Mouse (Mus musculus) layer of hippocampus, adult 9-11 months (tissue): ENCODE measurements around the gene Ptprd.

Experiments used
- DNase-seq: peaks from one replicate; pipeline ENCODE4 v3.0.0; 2022

Gene Ptprd

DNA sequence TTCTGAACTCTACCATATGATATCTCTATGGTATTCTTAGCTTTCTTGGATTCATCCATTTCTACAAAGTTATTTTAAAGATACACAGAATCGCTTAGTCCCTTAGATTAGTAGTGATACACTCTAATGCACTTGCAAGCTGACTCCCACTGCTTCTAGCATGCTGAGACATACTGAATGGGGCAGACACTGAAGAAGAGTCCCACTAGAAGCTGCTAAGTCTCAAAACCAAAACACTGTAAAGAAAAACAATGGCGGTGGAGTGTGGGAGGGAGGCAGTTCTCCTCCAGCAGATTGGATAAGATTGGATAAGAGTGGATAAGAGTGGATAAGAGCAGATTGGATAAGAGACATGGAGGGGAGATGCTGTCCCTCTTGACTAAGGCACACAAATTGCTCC, 2207.6 kb downstream of the Ptprd start:
- no peak for DNase-seq

GRCm38 (mm10) chr4:76000258-76000657, 2211.5 kb downstream of the Ptprd start:
- no peak for DNase-seq

GRCm38 (mm10) chr4:75995841-75996240, 2215.9 kb downstream of the Ptprd start:
- no peak for DNase-seq

DNA sequence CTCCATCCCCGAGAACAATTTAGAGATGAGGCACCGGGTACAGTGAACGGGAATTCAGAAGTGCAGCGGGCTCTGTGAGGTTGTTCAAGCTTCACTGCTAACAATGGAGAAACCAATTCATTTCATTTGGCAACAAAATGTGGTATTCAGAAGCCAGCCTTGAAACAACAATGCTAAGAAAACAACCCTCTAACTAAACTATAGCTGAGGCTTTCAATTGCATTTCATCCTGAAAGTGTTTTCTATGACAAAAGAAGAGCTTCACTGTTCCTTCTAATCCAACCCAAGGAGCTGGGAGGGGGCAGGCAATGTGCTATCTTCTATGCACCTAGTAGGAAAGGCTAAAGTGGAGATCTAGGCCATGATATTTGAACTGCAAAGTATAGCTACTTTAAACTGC, 2217.2 kb downstream of the Ptprd start:
- DNase-seq, result no peak

- no peak for DNase-seq
Observed at GRCm38 (mm10) chr4:75993092-75993491, 2218.7 kb downstream of the Ptprd start.

- DNase-seq, result no peak
Observed at GRCm38 (mm10) chr4:75991621-75992245, 2220.0 kb downstream of the Ptprd start.

DNA sequence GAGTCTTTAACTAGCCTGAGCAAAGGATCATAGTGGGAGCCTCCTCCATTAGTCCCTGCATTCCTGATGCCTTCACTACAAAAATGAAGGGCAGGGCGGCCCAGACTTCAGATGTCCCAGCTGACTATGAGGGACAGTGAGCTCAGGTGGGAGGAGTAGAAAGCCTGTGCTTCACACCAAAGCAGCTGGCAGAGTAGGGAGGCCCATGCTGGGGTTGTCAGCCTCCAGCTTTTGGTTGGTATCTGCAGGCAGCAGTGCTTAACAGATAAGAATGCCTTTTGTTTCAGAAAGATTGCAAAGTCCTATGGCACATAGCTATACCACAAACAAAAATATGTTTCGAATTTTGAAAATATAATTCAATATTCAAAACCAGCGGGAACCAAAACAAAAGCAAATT, 2237.0 kb downstream of the Ptprd start:
- DNase-seq, result no peak

DNA sequence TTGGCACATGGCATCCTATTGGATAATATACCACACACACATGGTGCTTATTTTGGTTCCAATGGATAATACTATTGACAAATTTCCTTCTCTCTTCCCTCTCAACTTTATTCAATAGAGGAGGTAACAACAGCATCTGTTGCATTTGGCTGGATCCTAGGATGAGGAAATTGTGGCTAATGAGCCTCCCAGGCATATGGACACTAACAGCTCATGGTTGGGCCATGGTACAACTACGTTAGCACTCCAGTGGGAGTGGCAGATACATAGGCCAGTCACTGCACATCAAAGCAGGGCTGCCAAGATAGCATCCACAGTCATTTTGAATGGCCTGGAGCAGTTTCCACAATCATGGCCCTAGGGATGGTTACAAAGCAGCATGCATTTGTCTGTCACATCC, 2238.4 kb downstream of the Ptprd start:
- DNase-seq, result peak; percentile 48

- DNase-seq, result no peak
Observed at GRCm38 (mm10) chr4:75969961-75970360, 2241.8 kb downstream of the Ptprd start.

- DNase-seq, result no peak
Observed at GRCm38 (mm10) chr4:75968618-75969017, 2243.1 kb downstream of the Ptprd start.

DNA sequence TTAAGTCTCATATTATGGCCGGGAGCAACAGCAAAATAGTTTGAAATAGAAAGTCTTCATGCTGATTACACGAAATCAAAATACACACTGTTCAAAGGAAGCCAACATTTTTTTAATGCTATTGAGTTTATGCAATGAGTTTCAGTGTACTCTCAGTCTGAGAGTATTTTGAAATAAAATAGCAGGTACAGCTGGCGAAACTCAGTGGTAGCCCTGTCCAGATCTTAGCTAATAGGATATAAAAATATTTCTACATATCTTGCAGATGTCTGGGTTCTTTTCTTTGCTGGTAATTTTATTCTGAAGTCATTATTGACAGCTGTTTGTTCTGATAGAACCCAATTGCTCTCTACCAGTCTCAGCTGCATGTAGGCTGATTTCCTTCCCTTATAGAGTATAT, 2246.0 kb downstream of the Ptprd start:
- DNase-seq, result no peak

GRCm38 (mm10) chr4:75962916-75963315, 2248.8 kb downstream of the Ptprd start:
- no peak for DNase-seq

GRCm38 (mm10) chr4:75961865-75962264, 2249.9 kb downstream of the Ptprd start:
- DNase-seq, result no peak

DNA sequence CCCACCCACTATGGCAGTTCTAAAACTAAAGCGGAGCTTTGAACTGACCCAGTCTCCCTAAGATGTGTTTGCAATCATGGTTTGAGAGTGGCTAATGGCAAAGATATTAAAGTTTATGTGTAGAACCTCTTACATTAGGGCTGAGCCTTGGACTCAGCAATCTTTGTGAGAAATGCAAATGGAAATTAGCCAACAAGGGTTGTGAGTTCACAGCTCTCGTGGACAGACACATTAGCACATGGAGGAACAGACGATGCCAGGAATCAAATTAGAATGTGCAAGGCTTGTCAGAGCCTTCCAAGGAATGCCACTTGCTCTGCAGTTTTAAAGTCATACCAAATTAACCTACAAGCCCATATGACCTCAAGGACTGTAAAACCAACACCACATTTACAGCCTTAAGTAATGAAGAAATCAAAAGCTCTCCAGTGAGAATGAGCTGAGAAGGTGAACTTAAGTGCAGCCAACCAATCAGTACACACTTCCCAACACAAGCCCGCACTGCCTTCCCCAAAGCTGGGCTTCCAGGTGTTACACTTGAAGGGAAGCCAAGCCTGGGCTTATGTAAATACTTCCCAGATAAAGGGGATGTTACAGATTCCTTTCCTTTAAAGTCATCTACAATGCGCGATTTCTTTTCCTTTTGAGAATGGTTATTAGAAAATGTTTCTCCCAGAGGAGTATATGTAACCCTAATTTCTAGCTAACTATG, 2258.3 kb downstream of the Ptprd start:
- DNase-seq, result no peak

GRCm38 (mm10) chr4:75950582-75950981, 2261.2 kb downstream of the Ptprd start:
- no peak for DNase-seq

GRCm38 (mm10) chr4:75894871-75895270, 2316.9 kb downstream of the Ptprd start:
- DNase-seq, result no peak
